Mouse (Mus musculus): Measurements from ENCODE around the gene Hspa1b. TPM values are rescaled to one million over a fixed set of nuclear protein-coding genes. Genes with fewer than 3 reads are reported as not detected.
"Not testable (repeated sequence)": the region's sequence is repeated elsewhere in the genome, so short reads cannot be mapped to it uniquely, and the experiment has no call there.

Hspa1b gene
- polyA plus RNA-seq, 1 experiment from 2014 or later, result 0.53 TPM

DNA sequence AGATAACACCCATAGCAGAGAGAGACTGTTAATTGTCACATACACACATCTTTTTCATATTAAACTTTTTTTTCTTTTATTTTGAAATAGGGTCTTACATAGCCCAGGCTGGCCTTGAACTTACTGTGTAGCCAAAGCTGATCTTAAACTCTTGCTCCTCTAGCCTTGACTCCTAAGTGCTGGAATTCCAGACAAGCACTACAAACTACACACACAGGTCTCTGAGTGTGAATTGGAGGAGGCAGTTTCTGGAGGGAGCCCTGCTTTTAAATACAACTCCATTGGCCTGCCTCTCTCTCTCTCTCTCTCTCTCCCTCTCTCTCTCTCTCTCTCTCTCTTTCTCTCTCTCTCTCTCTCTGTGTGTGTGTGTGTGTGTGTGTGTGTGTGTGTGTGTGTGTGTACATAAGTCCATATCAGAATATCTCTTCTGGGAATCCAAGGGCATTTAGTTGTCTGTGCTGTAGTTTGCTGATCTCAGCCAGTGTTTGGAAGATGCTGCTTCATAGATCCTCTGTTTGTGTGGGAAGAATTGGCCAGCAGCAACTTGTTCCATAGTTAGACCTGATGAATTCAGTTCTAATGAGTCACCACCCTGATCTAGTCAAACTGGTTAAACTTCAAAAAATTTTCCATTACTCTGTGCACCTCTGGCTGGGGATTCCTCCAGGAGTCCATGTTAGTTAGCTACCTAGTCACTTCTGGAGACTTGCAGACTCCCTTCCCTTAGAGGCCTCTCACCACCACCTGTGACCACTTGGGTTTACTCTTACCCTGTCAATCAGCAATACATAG is 1.9 kb upstream of the Hspa1b start:
- no peak overlapping the region for H3K4me2 ChIP-seq
- H3K9ac ChIP-seq, result no peak overlapping the region
- ATAC-seq (replicated peaks; ENCODE audit: low FRiP score), result no peak
- H3K36me3 ChIP-seq, result no peaks in the 10 kb centered on the region
- H3K27ac ChIP-seq, result peak overlapping the region; percentile 99
- H3K4me1 ChIP-seq, result peaks cover 34% of the 10 kb centered on the region
- no peak overlapping the region for H3K4me3 ChIP-seq (replicated peaks)
- no peaks in the 10 kb centered on the region for H3K9me3 ChIP-seq (replicated peaks)
- H3K27me3 ChIP-seq, result no peaks in the 10 kb centered on the region; the same call in 1 of the 2 replicates

DNA sequence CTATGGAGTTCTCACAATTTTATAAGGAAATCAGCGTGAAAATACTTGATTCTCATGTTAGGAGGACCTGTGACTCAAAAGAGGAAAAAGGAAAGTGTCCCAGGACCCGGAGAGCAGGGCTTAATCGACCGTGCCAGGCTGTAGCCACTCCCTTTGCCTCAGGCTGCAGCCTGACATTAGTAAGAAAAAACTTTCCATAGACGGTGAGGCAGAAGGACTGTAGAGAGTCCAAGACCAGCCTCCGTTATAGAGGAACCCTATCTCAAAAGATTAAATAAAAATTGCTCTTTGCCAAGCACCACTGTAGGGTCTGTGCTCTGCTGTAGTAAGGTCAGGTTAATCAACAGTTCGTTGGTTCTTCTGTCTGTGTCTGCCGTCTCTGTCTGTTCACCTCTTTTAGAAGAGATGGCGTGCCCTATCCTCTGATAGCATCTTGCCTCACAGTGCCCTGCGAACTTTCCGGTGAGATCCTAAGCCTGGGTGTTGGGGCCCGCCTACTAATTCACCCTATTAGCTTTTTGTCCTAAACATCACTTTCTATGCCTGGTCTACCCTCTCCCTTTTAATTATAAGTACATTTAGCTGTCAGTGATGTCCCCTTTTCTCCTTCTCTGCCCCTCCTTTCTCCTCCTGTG is 960 bp upstream of the Hspa1b start:
- H3K36me3 ChIP-seq, result no peaks in the 10 kb centered on the region
- WGBS, result 8% methylated on average over 12 of the region's 12 CpGs
- ATAC-seq (replicated peaks; ENCODE audit: low FRiP score), result peak; percentile 53

DNA sequence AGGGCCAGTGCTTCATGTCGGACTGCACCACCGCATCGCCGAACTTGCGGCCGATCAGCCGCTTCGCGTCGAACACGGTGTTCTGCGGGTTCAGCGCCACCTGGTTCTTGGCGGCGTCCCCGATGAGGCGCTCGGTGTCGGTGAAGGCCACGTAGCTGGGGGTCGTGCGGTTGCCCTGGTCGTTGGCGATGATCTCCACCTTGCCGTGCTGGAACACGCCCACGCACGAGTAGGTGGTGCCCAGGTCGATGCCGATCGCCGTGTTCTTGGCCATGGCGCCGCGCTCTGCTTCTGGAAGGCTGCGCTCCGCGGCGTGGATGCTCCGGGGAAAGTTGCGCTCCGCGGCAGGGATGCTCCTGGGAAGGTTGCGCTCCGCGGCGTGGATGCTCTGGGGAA is 306 bp downstream of the Hspa1b start:
- Histone ChIP-seq H3K4me3 (replicated peaks) (peak overlapping the region; percentile 55), H3K4me2 (peak overlapping the region; percentile 78), H3K9ac (0 out of 2 replicates have a peak overlapping the region, but pooled peaks have one; percentile 26), H3K4me1 (peaks cover 20% of the 10 kb centered on the region)
- ATAC-seq (replicated peaks; ENCODE audit: low FRiP score), result peak; percentile 17
- not testable (repeated sequence) for H3K27me3 ChIP-seq; H3K27ac ChIP-seq; H3K9me3 ChIP-seq (replicated peaks); H3K36me3 ChIP-seq
- under 1% methylated on average over 27 of the region's 47 CpGs for WGBS

More for the DNA sequence above, 960 bp upstream of the Hspa1b start:
- H3K9ac ChIP-seq, result peak overlapping the region; percentile 61
- H3K9me3 ChIP-seq (replicated peaks), result no peaks in the 10 kb centered on the region
- H3K4me2 ChIP-seq, result peak overlapping the region; percentile 78
- H3K4me1 ChIP-seq, result peaks cover 28% of the 10 kb centered on the region
- H3K4me3 ChIP-seq (replicated peaks), result peak overlapping the region; percentile 55
- peak overlapping the region; percentile 99 for H3K27ac ChIP-seq
- peaks cover 5% of the 10 kb centered on the region; the same call in 1 of the 2 replicates for H3K27me3 ChIP-seq

DNA sequence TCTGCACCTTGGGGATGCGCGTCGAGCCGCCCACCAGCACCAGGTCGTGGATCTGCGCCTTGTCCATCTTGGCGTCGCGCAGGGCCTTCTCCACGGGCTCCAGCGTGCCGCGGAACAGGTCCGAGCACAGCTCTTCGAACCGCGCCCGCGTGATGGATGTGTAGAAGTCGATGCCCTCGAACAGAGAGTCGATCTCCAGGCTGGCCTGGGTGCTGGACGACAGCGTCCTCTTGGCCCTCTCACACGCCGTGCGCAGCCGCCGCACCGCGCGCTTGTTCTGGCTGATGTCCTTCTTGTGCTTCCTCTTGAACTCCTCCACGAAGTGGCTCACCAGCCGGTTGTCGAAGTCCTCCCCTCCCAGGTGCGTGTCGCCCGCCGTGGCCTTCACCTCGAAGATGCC is 1.1 kb downstream of the Hspa1b start:
- not testable (repeated sequence) for H3K4me3 ChIP-seq (replicated peaks); H3K27ac ChIP-seq; ATAC-seq (replicated peaks; ENCODE audit: low FRiP score); H3K9ac ChIP-seq; H3K36me3 ChIP-seq; H3K4me2 ChIP-seq; H3K27me3 ChIP-seq; H3K9me3 ChIP-seq (replicated peaks)
- WGBS, result 29% methylated on average over 28 of the region's 40 CpGs
- H3K4me1 ChIP-seq, result peaks cover 23% of the 10 kb centered on the region

DNA sequence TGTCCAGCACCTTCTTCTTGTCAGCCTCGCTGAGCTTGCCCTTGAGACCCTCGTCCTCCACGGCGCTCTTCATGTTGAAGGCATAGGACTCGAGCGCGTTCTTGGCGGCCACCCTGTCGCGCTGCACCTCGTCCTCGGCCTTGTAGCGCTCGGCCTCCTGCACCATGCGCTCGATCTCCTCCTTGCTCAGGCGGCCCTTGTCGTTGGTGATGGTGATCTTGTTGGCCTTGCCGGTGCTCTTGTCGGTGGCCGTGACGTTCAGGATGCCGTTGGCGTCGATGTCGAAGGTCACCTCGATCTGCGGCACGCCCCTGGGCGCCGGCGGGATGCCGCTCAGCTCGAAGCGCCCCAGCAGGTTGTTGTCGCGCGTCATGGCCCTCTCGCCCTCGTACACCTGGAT is 1.7 kb downstream of the Hspa1b start:
- Histone ChIP-seq H3K4me1 (peaks cover 25% of the 10 kb centered on the region), H3K4me2 (peak overlapping the region; percentile 35)
- not testable (repeated sequence) for H3K4me3 ChIP-seq (replicated peaks); H3K27me3 ChIP-seq; H3K9ac ChIP-seq; H3K9me3 ChIP-seq (replicated peaks); H3K36me3 ChIP-seq; ATAC-seq (replicated peaks; ENCODE audit: low FRiP score); H3K27ac ChIP-seq
- WGBS, result 16% methylated on average over 34 of the region's 40 CpGs

DNA sequence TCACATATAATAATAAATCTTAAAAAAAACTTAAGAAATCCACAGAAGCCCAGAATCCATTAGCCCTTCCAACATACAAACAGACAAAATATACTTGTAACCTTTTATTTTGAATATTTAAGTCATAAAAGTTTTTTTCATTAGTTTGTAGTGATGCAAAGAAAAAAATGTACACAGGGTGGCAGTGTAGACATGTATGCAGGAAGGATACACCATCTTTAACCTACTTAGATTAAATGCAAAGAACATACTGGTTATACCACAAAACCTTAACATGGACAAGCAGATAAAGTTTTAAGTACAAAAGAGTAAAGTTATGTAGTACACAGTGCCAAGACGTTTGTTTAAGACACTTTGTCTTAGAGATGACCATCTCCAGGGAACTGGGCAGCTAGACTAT is 2.7 kb downstream of the Hspa1b start:
- 46% methylated on average over 1 of the region's 1 CpGs for WGBS
- peaks cover 17% of the 10 kb centered on the region for H3K4me1 ChIP-seq
- no peak overlapping the region for H3K9ac ChIP-seq
- peaks cover 2% of the 10 kb centered on the region for H3K36me3 ChIP-seq
- no peak for ATAC-seq (replicated peaks; ENCODE audit: low FRiP score)
- H3K9me3 ChIP-seq (replicated peaks), result no peaks in the 10 kb centered on the region
- H3K4me2 ChIP-seq, result no peak overlapping the region
- H3K4me3 ChIP-seq (replicated peaks), result no peak overlapping the region
- H3K27ac ChIP-seq, result no peak overlapping the region
- peaks cover 8% of the 10 kb centered on the region; the same call in 1 of the 2 replicates for H3K27me3 ChIP-seq

DNA sequence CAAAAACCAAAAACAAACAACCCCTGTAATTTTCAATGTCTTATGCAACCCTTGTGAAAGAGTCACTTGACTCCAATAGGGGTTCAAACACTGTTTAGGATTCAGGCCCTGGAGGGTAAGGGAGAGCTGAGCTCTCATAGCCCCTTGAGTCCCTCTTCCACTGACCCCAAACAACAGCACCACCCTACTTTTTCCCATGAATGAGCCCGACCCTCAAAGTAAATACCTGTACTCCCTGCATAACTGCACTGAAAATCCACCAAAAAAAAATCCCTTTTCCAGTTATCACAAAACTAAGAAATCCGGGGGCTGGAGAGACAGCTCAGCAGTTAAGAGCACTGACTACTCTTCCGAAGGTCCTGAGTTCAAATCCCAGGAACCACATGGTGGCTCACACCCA is 3.2 kb downstream of the Hspa1b start:
- H3K4me1 ChIP-seq, result peaks cover 22% of the 10 kb centered on the region
- peaks cover 8% of the 10 kb centered on the region; the same call in 1 of the 2 replicates for H3K27me3 ChIP-seq
- no peak overlapping the region for H3K4me3 ChIP-seq (replicated peaks)
- no peak overlapping the region for H3K4me2 ChIP-seq
- 79% methylated on average over 3 of the region's 3 CpGs for WGBS
- no peaks in the 10 kb centered on the region for H3K9me3 ChIP-seq (replicated peaks)
- H3K27ac ChIP-seq, result no peak overlapping the region
- ATAC-seq (replicated peaks; ENCODE audit: low FRiP score), result no peak
- no peak overlapping the region for H3K9ac ChIP-seq
- peaks cover 5% of the 10 kb centered on the region for H3K36me3 ChIP-seq

DNA sequence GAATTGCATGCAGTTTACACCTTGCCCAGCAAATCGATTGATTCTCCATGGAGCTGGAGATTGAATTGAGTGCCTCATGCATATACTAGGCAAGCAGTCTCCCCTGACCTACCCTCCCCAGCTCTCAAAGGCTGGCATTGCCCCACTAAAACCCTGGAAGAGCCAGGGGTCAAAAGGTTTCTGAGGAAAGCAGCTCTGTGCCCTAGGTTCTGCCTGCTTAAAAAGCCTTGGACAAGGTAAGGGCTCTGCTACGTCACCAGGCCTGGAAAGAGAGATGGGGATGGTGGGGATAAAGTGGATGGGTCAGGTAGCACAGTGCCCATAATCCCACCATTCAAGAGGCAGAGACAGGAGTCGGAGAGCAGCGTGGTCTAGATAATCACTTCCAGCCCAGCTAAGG is 4.2 kb downstream of the Hspa1b start:
- H3K4me2 ChIP-seq, result no peak overlapping the region
- H3K36me3 ChIP-seq, result peaks cover 16% of the 10 kb centered on the region
- no peak overlapping the region for H3K4me3 ChIP-seq (replicated peaks)
- 92% methylated on average over 4 of the region's 4 CpGs for WGBS
- peaks cover 8% of the 10 kb centered on the region; the same call in 1 of the 2 replicates for H3K27me3 ChIP-seq
- no peak overlapping the region for H3K9ac ChIP-seq
- H3K27ac ChIP-seq, result no peak overlapping the region
- no peaks in the 10 kb centered on the region for H3K9me3 ChIP-seq (replicated peaks)
- ATAC-seq (replicated peaks; ENCODE audit: low FRiP score), result no peak
- H3K4me1 ChIP-seq, result peaks cover 22% of the 10 kb centered on the region

DNA sequence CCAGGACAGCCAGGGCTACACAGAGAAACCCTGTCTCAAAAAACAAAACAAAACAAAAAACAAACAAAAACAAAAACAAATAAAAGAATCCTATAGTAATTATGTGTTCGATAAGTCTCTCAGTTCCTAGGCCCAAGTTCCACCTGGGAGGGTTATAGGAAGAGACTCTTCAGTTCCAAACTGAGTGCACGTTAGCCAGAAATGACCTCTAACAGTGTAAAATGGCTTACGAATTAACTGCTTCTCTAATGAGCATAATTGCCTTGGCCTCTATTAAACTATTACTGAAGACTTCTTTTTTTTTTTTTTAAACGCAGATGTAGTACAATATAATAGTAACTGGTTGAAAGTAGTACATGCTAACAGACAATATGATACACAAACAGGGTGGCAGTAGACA is 5.1 kb downstream of the Hspa1b start:
- H3K27me3 ChIP-seq, result peaks cover 8% of the 10 kb centered on the region; the same call in 1 of the 2 replicates
- no peaks in the 10 kb centered on the region for H3K9me3 ChIP-seq (replicated peaks)
- no peak overlapping the region for H3K4me3 ChIP-seq (replicated peaks)
- 81% methylated on average over 4 of the region's 4 CpGs for WGBS
- no peak overlapping the region for H3K4me2 ChIP-seq
- H3K9ac ChIP-seq, result no peak overlapping the region
- peaks cover 22% of the 10 kb centered on the region for H3K36me3 ChIP-seq
- H3K4me1 ChIP-seq, result peaks cover 18% of the 10 kb centered on the region
- no peak for ATAC-seq (replicated peaks; ENCODE audit: low FRiP score)
- no peak overlapping the region for H3K27ac ChIP-seq

DNA sequence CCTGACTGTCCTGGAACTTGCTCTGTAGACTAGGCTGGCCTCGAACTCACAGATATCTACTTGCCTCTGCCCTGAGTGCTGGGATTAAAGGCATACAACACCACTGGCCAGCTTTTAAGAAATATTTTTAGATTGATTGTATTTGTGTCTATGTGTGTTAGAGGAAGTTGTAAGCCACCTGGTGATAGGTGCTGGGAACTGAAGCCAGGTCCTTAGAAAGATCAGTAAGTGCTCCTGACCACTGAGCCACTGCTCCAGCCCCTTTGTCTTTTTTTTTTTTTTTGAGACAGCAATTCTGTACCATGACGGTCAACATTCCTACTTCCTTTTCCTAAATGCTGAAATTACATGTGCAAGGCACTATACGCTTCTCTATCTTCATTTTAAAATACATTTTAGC is 5.8 kb downstream of the Hspa1b start:
- 85% methylated on average over 3 of the region's 3 CpGs for WGBS
- peak overlapping the region; percentile 93 for H3K27ac ChIP-seq
- peak overlapping the region; percentile 91; the same call in 1 of the 2 replicates for H3K9ac ChIP-seq
- H3K27me3 ChIP-seq, result peaks cover 8% of the 10 kb centered on the region; the same call in 1 of the 2 replicates
- peak overlapping the region; percentile 98; the same call in 1 of the 2 replicates for H3K4me3 ChIP-seq (replicated peaks)
- H3K4me1 ChIP-seq, result peaks cover 18% of the 10 kb centered on the region
- no peak for ATAC-seq (replicated peaks; ENCODE audit: low FRiP score)
- peaks cover 22% of the 10 kb centered on the region for H3K36me3 ChIP-seq
- no peaks in the 10 kb centered on the region for H3K9me3 ChIP-seq (replicated peaks)
- H3K4me2 ChIP-seq, result 0 out of 2 replicates have a peak overlapping the region, but pooled peaks have one; percentile 82

DNA sequence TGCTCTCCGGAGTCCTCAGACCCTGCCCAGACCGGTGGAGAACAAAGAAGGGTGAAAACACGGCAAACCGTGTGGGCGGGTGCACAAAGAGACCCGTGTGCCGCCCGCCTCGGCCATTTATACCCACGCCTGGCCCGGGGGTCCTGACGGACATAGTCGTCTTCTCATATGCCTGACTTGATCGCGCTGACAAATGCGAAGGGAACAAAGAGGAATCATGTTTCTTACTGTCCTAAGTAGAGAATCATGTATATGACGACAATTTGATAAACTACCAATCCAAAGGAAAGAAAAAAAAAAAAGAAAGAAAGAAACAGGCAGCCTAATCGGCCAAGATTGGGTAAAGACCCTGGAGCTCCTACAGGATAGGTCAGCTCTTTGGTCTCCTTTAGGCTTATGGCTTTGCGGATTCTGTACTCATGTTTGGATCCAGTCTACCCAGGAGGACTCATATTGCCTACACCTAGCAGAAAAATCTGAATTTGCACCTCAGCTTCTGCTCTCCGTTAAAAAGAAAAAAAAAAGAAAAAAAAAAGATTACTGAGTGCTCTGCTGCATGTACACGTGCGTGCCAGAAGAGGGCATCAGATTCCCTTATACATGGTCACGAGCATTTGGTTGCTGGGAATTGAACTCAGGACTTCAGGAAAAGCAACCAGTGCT is 6.5 kb downstream of the Hspa1b start:
- H3K4me1 ChIP-seq, result peaks cover 18% of the 10 kb centered on the region

More for the DNA sequence above, 6.5 kb downstream of the Hspa1b start:
- no peaks in the 10 kb centered on the region for H3K9me3 ChIP-seq (replicated peaks)
- H3K36me3 ChIP-seq, result peaks cover 22% of the 10 kb centered on the region
- peak overlapping the region; percentile 98 for H3K4me3 ChIP-seq (replicated peaks)
- peak overlapping the region; percentile 82 for H3K4me2 ChIP-seq
- peaks cover 8% of the 10 kb centered on the region; the same call in 1 of the 2 replicates for H3K27me3 ChIP-seq
- peak overlapping the region; percentile 93 for H3K27ac ChIP-seq
- peak overlapping the region; percentile 91 for H3K9ac ChIP-seq
- WGBS, result under 1% methylated on average over 23 of the region's 23 CpGs
- peak; percentile 78 for ATAC-seq (replicated peaks; ENCODE audit: low FRiP score)
